Mouse (Mus musculus): ENCODE results near the gene Peli2.

GRCm38 (mm10) chr14:48119648-48120270, 864 bp upstream of the Peli2 start:
- TF ChIP-seq CTCF (IDR thresholded peaks at IDR 0.05; ENCODE audit: control insufficient read depth, insufficient read depth, low read length) (no peak), POLR2A (IDR thresholded peaks at IDR 0.05; ENCODE audit: borderline replicate concordance, control insufficient read depth, low read depth, low read length) (no peak)

Measured in bone marrow, adult 2 months (tissue).